Mouse (Mus musculus): Measurements from ENCODE around the gene Klrb1c. TPM values are rescaled to one million over a fixed set of nuclear protein-coding genes. Genes with fewer than 3 reads are reported as not detected.
"Not testable (repeated sequence)": the region's sequence is repeated elsewhere in the genome, so short reads cannot be mapped to it uniquely, and the experiment has no call there.

Gene Klrb1c
- polyA plus RNA-seq, 1 experiment from 2014 or later: 0.41 TPM

DNA sequence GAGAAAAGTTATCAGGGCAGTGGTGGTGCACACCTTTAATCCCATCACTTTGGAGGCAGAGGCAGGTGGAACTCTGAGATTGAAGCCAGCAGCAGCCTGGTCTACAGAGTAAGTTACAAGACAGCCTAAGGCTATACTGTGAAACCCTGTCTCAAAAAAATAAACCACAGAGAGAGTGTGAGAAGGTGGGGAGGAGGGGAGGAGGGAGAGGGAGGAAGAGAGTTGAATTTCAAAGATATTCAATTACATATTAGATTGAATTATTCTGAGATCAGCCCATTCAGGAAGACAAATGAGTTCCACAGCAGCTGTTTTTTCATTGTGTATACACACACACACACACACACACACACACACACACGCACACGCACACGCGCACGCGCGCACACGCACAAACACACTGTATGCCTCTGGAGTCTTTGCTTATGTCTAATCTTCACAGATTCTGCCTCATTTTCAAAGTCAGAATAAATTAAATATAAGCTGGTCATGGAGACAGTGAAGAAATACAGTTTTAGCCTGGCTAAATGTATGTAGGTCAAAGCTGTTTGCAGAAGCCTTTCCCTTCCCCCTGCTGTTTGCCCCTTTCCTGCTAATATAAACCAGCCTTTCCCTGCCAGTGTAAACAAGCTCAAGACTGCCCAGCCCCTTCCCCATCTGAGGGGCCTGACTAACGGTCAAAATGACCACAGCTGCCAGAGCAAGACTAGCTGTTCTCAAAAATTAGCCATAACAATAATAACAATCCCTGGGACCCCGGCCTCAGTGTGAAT lies 19.3 kb downstream of the Klrb1c start:
- 67% methylated on average over 10 of the region's 10 CpGs for WGBS
- H3K36me3 ChIP-seq (ENCODE audit: insufficient read depth, low read length): no peaks in the 10 kb centered on the region
- H3K9me3 ChIP-seq (ENCODE audit: low read length): no peaks in the 10 kb centered on the region
- peak overlapping the region; percentile 6; the same call in 1 of the 2 replicates for H3K27ac ChIP-seq (ENCODE audit: low read length)
- no peak overlapping the region for H3K9ac ChIP-seq (replicated peaks; ENCODE audit: low read depth)
- TF ChIP-seq EP300 (IDR thresholded peaks at IDR 0.05) (no peak), CTCF (IDR thresholded peaks at IDR 0.05) (no peak)
- ATAC-seq (peak; percentile 51), DNase-seq (ENCODE audit: low spot score) (no peak)
- H3K4me3 ChIP-seq (ENCODE audit: low read depth, low read length): no peak overlapping the region
- H3K4me2 ChIP-seq (replicated peaks; ENCODE audit: low read depth, low read length): peak overlapping the region; percentile 14; the same call in 1 of the 2 replicates
- H3K27me3 ChIP-seq (replicated peaks; ENCODE audit: insufficient read depth, low read length): no peaks in the 10 kb centered on the region
- H3K4me1 ChIP-seq (ENCODE audit: insufficient read depth, low read depth, low read length): no peaks in the 10 kb centered on the region

DNA sequence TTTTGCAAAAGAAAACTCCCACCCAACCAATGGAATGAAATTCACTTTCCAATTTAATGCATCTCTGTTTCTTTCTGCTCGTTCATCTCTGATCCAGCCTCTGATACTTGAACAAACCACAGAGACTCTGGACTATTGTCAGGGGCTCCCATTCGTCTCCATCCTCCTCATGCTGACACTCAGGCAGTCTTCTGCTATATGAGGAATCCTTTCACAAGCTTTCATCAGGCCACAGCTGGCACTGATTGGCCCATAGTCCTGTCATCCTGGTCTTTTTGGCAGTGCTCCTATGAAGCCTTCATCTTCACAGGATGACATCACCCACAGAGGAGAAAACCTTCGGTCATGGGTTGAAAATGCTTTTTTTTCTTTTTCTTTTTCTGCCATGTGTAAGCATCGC lies 21.0 kb downstream of the Klrb1c start:
- Histone ChIP-seq H3K4me3 (ENCODE audit: low read depth, low read length) (no peak overlapping the region), H3K9ac (replicated peaks; ENCODE audit: low read depth) (no peak overlapping the region), H3K4me1 (ENCODE audit: insufficient read depth, low read depth, low read length) (no peaks in the 10 kb centered on the region), H3K27ac (ENCODE audit: low read length) (no peak overlapping the region), H3K36me3 (ENCODE audit: insufficient read depth, low read length) (no peaks in the 10 kb centered on the region), H3K4me2 (replicated peaks; ENCODE audit: low read depth, low read length) (no peak overlapping the region), H3K27me3 (replicated peaks; ENCODE audit: insufficient read depth, low read length) (no peaks in the 10 kb centered on the region), H3K9me3 (ENCODE audit: low read length) (no peaks in the 10 kb centered on the region)
- ATAC-seq (no peak), DNase-seq (ENCODE audit: low spot score) (no peak)
- WGBS: 69% methylated on average over 4 of the region's 4 CpGs
- TF ChIP-seq EP300 (IDR thresholded peaks at IDR 0.05) (no peak), CTCF (IDR thresholded peaks at IDR 0.05) (no peak)

DNA sequence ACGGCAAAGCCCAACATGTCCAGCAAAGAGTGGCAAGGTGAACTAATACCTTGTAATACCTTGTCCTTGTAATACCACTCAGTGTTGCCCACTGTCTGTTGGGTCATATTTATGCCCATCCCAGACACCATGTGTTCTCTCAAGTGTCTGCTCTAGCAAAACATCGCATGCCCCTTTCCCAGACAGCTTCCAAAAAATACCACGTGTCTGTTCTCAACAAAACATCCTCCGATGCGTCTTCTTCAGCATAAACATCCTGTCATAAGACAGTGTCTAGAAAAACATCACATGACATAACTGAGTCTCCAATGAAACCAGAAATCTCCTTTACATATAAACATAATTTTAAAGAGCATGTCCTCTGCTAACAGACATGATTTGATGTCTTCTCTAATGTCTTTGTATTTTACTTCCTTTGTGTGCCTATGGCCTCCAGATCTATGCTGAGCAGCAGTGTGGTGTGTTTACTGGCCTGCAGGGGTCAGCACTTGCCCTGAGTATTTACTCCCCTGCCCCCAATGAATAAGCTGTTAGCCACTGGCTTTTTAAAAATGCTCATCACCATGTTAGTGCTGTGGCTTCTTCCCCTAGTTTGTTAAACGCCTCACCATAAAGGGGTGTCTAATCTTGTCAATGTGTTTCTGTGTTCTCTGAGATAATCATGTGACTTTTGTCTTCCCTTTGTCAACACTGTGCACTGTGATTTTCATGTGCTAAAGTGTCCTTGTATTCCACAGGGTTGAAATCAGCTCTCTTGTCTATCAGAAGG lies 22.3 kb downstream of the Klrb1c start:
- H3K27me3 ChIP-seq (replicated peaks; ENCODE audit: insufficient read depth, low read length); H3K4me1 ChIP-seq (ENCODE audit: insufficient read depth, low read depth, low read length); H3K4me3 ChIP-seq (ENCODE audit: low read depth, low read length); H3K4me2 ChIP-seq (replicated peaks; ENCODE audit: low read depth, low read length); H3K27ac ChIP-seq (ENCODE audit: low read length); H3K9ac ChIP-seq (replicated peaks; ENCODE audit: low read depth); H3K9me3 ChIP-seq (ENCODE audit: low read length); H3K36me3 ChIP-seq (ENCODE audit: insufficient read depth, low read length): not testable (repeated sequence)
- 46% methylated on average over 6 of the region's 6 CpGs for WGBS
- ATAC-seq (peak; percentile 25; the same call in 1 of the 2 replicates), DNase-seq (ENCODE audit: low spot score) (peak; percentile 69)
- TF ChIP-seq CTCF (IDR thresholded peaks at IDR 0.05): peak; percentile 69

DNA sequence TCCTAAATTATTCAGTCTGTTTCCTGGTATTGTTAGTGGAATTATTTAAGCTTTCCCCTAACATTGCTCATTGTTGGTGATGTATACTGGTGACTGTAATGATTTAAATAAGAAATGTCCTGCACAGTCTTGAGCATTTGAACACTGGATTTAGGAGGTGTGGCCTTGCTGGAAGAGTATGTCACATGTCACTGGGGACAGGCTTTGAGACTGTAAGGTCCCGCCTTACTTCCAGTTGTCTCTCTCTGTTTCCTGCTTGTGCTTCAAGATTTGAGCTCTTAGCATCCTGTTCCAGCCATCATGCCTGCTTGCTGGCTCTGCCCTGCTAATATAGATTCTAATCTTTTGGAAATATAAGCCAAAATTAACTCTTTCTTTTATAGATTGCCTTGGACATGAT lies 23.8 kb downstream of the Klrb1c start:
- no peak for ATAC-seq
- 65% methylated on average over 1 of the region's 1 CpGs for WGBS

DNA sequence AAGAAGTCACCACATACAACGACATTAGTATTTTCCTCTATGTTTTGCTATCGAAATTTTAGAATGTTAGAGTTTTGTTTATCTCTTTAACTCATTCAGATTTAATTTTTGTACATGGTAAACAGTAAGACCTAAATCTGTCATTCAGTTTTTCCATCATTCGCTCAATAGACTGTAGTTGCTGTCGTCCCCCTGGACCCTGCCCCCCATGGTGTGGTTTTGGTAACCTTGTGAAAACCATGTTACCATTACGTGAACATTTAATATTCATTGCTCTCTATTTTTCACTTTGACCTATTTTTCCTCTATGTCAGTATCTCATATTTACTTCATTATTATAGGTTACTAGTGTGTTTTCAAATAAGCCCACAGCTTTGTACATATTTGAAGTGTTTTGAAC lies 24.4 kb downstream of the Klrb1c start:
- Histone ChIP-seq H3K27ac (ENCODE audit: low read length) (no peak overlapping the region), H3K4me1 (ENCODE audit: insufficient read depth, low read depth, low read length) (0 out of 2 replicates have a peak, but pooled peaks cover 3% of the 10 kb centered on the region), H3K4me2 (replicated peaks; ENCODE audit: low read depth, low read length) (no peak overlapping the region; the same call in 1 of the 2 replicates), H3K9ac (replicated peaks; ENCODE audit: low read depth) (no peak overlapping the region), H3K9me3 (ENCODE audit: low read length) (no peaks in the 10 kb centered on the region), H3K27me3 (replicated peaks; ENCODE audit: insufficient read depth, low read length) (no peaks in the 10 kb centered on the region), H3K36me3 (ENCODE audit: insufficient read depth, low read length) (no peaks in the 10 kb centered on the region), H3K4me3 (ENCODE audit: low read depth, low read length) (peak overlapping the region; percentile 11; the same call in 1 of the 2 replicates)
- no peak for ATAC-seq
- TF ChIP-seq CTCF (IDR thresholded peaks at IDR 0.05) (no peak), EP300 (IDR thresholded peaks at IDR 0.05) (no peak)
- 21% methylated on average over 5 of the region's 5 CpGs for WGBS
- DNase-seq (ENCODE audit: low spot score): no peak

More for the DNA sequence above, 23.8 kb downstream of the Klrb1c start:
- H3K27ac ChIP-seq (ENCODE audit: low read length): no peak overlapping the region
- no peaks in the 10 kb centered on the region for H3K27me3 ChIP-seq (replicated peaks; ENCODE audit: insufficient read depth, low read length)
- H3K4me3 ChIP-seq (ENCODE audit: low read depth, low read length): no peak overlapping the region
- TF ChIP-seq EP300 (IDR thresholded peaks at IDR 0.05): no peak
- no peak for TF ChIP-seq CTCF (IDR thresholded peaks at IDR 0.05)
- H3K4me2 ChIP-seq (replicated peaks; ENCODE audit: low read depth, low read length): no peak overlapping the region
- H3K4me1 ChIP-seq (ENCODE audit: insufficient read depth, low read depth, low read length): 0 out of 2 replicates have a peak, but pooled peaks cover 3% of the 10 kb centered on the region
- no peaks in the 10 kb centered on the region for H3K36me3 ChIP-seq (ENCODE audit: insufficient read depth, low read length)
- DNase-seq (ENCODE audit: low spot score): no peak
- H3K9me3 ChIP-seq (ENCODE audit: low read length): no peaks in the 10 kb centered on the region
- no peak overlapping the region for H3K9ac ChIP-seq (replicated peaks; ENCODE audit: low read depth)

All from lung, postnatal 0 days (tissue).